Mouse (Mus musculus): ENCODE measurements around the gene Ly6g. TPM values are rescaled to one million over a fixed set of nuclear protein-coding genes. Genes with fewer than 3 reads are reported as not detected.

Ly6g gene
- polyA plus RNA-seq (2014; fragmentation: Illumina TruSeq; extraction: RNeasy Lipid Tissue Mini Kit (QIAGEN cat#74804); ENCODE audit: low read depth, low replicate concordance): not detected

GRCm38 (mm10) chr15:75154940-75155339, at the start of gene Ly6g:
Gene Ly6g, plus strand, starts transcription at chr15:75155240.

GRCm38 (mm10) chr15:75111861-75112630, 43.0 kb upstream of the Ly6g start, which contains the start of gene Ly6c2:
Gene Ly6c2, minus strand, starts transcription at chr15:75111970.

Other genes starting within 250 kb of the Ly6g start
- gene Ly6i, start 171.8 kb upstream of the Ly6g start, polyA plus RNA-seq (2014; fragmentation: Illumina TruSeq; extraction: RNeasy Lipid Tissue Mini Kit (QIAGEN cat#74804); ENCODE audit: low read depth, low replicate concordance): 0.27 TPM
- gene Ly6a, start 157.2 kb upstream of the Ly6g start, polyA plus RNA-seq (2014; fragmentation: Illumina TruSeq; extraction: RNeasy Lipid Tissue Mini Kit (QIAGEN cat#74804); ENCODE audit: low read depth, low replicate concordance): 222 TPM
- gene Ly6c1, start 106.4 kb upstream of the Ly6g start, polyA plus RNA-seq (2014; fragmentation: Illumina TruSeq; extraction: RNeasy Lipid Tissue Mini Kit (QIAGEN cat#74804); ENCODE audit: low read depth, low replicate concordance): 217 TPM
- 3.5 TPM for gene Ly6c2, start 43.3 kb upstream of the Ly6g start, polyA plus RNA-seq (2014; fragmentation: Illumina TruSeq; extraction: RNeasy Lipid Tissue Mini Kit (QIAGEN cat#74804); ENCODE audit: low read depth, low replicate concordance)
- gene BC025446, start 61.1 kb downstream of the Ly6g start, polyA plus RNA-seq (2014; fragmentation: Illumina TruSeq; extraction: RNeasy Lipid Tissue Mini Kit (QIAGEN cat#74804); ENCODE audit: low read depth, low replicate concordance): 3.1 TPM
- 156 TPM for gene Ly6f, start 113.2 kb downstream of the Ly6g start, polyA plus RNA-seq (2014; fragmentation: Illumina TruSeq; extraction: RNeasy Lipid Tissue Mini Kit (QIAGEN cat#74804); ENCODE audit: low read depth, low replicate concordance)